Mouse (Mus musculus): Measurements from ENCODE around the gene Smco4. TPM values are rescaled to one million over a fixed set of nuclear protein-coding genes. Genes with fewer than 3 reads are reported as not detected.

Smco4 gene
- polyA plus RNA-seq, 1 experiment from 2014 or later, result 2.6 TPM

DNA sequence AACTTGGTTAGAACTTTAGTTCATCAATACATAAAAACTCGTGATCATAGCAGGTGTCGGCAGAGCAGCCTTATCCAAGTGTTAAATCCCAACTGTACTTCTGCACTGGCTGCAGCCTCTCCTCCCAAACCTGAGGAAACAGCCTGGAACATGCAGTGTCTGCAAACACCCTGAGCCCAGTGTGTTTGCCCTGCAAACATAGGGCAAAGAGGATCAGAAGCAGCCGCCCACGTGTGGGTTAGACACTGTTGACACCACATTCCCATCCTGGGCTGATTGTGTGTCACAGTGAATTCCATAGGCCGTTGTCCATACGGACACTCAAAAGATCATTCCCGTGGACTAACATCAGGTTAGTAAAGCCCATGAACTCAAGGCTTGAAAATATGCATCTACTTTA lies 69.1 kb downstream of the Smco4 start:
- WGBS, result 91% methylated on average over 7 of the region's 7 CpGs
- Histone ChIP-seq H3K4me3 (no peak overlapping the region), H3K27ac (no peak overlapping the region), H3K27me3 (ENCODE audit: insufficient read depth, poor library complexity, severe bottlenecking) (no peaks in the 10 kb centered on the region), H3K36me3 (no peaks in the 10 kb centered on the region), H3K9me3 (no peaks in the 10 kb centered on the region), H3K4me1 (replicated peaks) (no peaks in the 10 kb centered on the region)
- no peak for DNase-seq (ENCODE audit: low spot score)

DNA sequence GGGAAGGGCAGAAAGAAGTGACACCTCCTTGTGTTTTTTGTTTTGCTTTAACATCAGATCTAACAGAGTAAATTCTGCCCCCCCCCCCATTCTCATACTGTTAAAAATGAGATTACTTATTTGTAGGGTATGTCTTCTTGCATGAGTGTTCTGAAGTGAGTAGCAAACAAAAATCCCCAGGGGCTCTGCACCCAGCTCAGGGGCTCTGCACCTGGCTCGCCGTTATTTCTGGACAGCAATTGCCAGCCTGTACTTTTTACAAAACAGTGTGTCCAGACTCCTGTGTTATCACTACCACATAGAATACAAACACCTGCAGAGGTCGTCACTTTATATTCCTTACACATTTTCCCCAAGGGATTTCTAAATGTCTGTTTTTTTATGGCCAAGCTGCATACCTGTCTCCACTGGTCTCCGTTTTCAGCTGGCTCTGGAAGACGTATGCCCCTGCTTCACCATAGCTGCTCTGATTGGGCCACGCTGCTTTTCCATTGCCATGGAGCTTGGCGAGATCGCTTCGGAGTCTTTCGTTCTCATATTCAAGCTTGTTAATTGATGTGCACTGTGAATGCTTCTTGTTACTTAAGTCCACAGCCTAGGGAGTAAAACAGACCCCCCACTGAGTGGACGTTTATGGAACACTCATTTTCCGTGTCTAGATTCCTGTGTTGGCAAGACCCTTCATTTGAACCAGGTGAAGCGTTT lies 81.7 kb downstream of the Smco4 start:
- Histone ChIP-seq H3K27ac (no peak overlapping the region), H3K36me3 (no peaks in the 10 kb centered on the region), H3K4me1 (replicated peaks) (no peaks in the 10 kb centered on the region), H3K4me3 (no peak overlapping the region), H3K27me3 (ENCODE audit: insufficient read depth, poor library complexity, severe bottlenecking) (no peaks in the 10 kb centered on the region), H3K9me3 (no peaks in the 10 kb centered on the region)
- DNase-seq (ENCODE audit: low spot score), result no peak
- WGBS, result 78% methylated on average over 13 of the region's 13 CpGs

DNA sequence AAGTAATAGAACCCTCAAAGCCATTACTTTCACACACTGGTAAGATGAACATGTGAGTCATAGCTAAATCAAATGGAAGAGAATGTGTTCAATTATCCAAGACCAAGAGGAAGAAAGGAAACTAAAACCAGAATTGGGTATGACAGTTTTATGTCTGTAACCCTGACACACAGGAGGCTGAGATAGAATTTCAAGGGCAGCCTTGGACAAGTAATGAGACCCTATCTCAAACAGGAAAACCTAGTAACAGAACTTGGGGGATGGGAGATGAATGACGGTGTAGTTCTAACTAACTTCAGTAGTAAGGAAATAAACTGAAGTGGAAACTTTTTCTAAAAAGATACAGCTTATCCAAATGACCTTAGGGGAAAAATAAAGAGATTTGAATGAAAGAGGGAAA lies 85.2 kb downstream of the Smco4 start:
- 82% methylated on average over 1 of the region's 1 CpGs for WGBS
- no peak overlapping the region for H3K27ac ChIP-seq
- H3K27me3 ChIP-seq (ENCODE audit: insufficient read depth, poor library complexity, severe bottlenecking), result no peaks in the 10 kb centered on the region
- H3K4me3 ChIP-seq, result no peak overlapping the region
- no peaks in the 10 kb centered on the region for H3K4me1 ChIP-seq (replicated peaks)
- no peaks in the 10 kb centered on the region for H3K36me3 ChIP-seq
- H3K9me3 ChIP-seq, result no peaks in the 10 kb centered on the region
- DNase-seq (ENCODE audit: low spot score), result no peak

DNA sequence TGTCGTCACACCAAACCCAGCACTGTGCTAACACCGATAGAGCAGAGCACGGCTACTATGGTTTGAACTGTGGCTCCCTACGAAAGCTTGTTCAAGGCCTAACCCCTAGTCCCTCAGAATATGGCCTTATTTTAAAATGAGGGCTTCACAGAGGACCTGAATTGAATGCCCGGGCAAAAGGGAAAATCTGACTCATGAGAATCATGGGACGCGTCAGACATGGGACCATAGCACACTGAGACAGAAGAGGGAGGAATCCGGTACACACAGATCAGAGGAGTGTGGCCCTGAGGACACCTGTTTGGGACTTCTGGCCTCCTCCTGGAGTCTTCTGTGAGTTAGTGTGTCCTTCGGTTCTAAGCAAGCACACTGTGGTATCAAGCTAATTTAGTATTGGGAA lies 85.7 kb downstream of the Smco4 start:
- H3K4me3 ChIP-seq, result no peak overlapping the region
- no peak overlapping the region for H3K27ac ChIP-seq
- no peak for DNase-seq (ENCODE audit: low spot score)
- WGBS, result 93% methylated on average over 9 of the region's 9 CpGs
- no peaks in the 10 kb centered on the region for H3K36me3 ChIP-seq
- H3K9me3 ChIP-seq, result no peaks in the 10 kb centered on the region
- H3K27me3 ChIP-seq (ENCODE audit: insufficient read depth, poor library complexity, severe bottlenecking), result no peaks in the 10 kb centered on the region
- no peaks in the 10 kb centered on the region for H3K4me1 ChIP-seq (replicated peaks)

DNA sequence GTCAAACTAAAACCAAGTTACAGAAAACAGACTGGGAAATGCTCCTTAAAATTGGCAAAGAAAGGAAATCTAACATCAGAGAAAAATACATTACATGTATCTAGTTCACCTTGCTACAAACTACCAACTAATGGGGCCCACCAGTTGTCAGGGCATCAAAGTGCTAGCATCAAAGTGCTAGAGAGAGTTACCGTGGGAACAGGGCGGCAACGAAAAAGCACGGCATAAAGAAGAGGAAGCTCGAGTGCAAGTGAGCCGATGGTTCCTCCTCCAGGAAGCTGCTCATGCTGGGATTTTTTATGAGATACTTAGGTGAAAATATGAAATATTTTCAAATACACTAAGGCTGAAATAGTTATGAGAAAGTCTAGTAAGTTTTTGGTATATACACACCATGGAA lies 86.9 kb downstream of the Smco4 start:
- Histone ChIP-seq H3K4me1 (replicated peaks) (no peaks in the 10 kb centered on the region), H3K4me3 (no peak overlapping the region), H3K36me3 (no peaks in the 10 kb centered on the region), H3K9me3 (no peaks in the 10 kb centered on the region), H3K27me3 (ENCODE audit: insufficient read depth, poor library complexity, severe bottlenecking) (no peaks in the 10 kb centered on the region), H3K27ac (no peak overlapping the region)
- no peak for DNase-seq (ENCODE audit: low spot score)
- 65% methylated on average over 6 of the region's 6 CpGs for WGBS

DNA sequence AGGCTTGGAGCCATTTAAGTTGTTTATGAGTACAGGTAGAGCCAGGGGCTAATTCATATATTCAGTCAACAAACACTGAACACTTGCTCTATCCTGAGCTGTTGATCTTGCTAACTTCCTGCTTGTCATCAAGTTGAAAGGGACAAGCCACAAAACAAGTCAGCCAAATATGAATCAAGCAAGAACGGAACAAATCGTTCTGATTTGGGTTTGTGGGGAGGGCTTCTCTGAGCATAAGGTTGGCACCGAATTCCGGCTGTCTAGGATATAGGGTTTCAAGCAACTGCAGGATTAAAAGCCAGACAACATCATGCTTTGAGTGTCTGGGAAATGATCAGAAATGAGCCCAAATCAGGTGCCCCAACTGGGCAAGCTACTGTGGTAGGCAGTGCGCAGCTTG lies 88.8 kb downstream of the Smco4 start:
- no peak for DNase-seq (ENCODE audit: low spot score)

DNA sequence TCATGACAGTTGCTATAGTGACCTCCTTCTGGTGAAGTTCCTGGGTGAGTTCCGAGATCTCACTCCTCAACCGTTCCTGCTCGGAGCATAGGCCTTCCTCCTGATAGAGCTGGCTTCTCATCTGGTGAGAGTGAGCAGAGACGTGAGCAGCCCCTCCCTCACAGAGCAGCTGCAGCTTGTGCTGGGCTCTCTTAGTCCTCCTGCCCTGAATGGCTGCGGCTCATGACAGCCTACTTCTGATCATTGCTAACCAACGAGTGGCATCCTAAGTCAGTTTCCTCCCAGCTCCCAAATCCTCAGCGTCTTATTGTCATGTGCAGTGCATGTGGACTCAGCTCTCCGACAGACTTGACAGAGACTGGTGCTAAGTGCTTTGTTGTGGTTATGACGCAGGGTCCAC lies 91.0 kb downstream of the Smco4 start:
- H3K9me3 ChIP-seq, result no peaks in the 10 kb centered on the region
- H3K36me3 ChIP-seq, result no peaks in the 10 kb centered on the region
- no peak overlapping the region for H3K4me3 ChIP-seq
- DNase-seq (ENCODE audit: low spot score), result no peak
- no peaks in the 10 kb centered on the region for H3K4me1 ChIP-seq (replicated peaks)
- 89% methylated on average over 9 of the region's 9 CpGs for WGBS
- H3K27ac ChIP-seq, result no peak overlapping the region
- no peaks in the 10 kb centered on the region for H3K27me3 ChIP-seq (ENCODE audit: insufficient read depth, poor library complexity, severe bottlenecking)

More for the DNA sequence above, 88.8 kb downstream of the Smco4 start:
- WGBS, result 96% methylated on average over 5 of the region's 5 CpGs
- no peaks in the 10 kb centered on the region for H3K36me3 ChIP-seq
- no peaks in the 10 kb centered on the region for H3K27me3 ChIP-seq (ENCODE audit: insufficient read depth, poor library complexity, severe bottlenecking)
- no peak overlapping the region for H3K27ac ChIP-seq
- no peaks in the 10 kb centered on the region for H3K9me3 ChIP-seq
- no peak overlapping the region for H3K4me3 ChIP-seq
- no peaks in the 10 kb centered on the region for H3K4me1 ChIP-seq (replicated peaks)

DNA sequence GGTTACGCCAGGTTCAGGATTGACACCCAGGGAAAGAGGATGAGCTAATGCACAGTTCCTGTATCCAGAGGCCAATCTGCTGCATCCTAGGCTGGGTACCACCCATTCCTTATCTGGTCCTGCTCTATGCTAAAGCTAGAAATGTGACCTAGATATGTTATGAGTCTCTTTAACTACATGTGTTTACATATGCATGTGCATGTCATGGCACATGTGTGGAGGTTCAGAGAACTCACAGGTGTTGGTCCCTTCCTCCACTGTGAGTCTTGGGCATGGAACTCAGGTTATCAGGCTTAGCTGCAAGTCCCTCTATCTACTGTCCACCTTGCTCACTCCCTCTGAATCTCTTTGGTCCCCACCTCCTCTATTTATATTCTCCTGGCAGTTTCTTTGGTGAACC lies 92.7 kb downstream of the Smco4 start:
- 98% methylated on average over 1 of the region's 1 CpGs for WGBS
- no peak for DNase-seq (ENCODE audit: low spot score)
- no peaks in the 10 kb centered on the region for H3K36me3 ChIP-seq

DNA sequence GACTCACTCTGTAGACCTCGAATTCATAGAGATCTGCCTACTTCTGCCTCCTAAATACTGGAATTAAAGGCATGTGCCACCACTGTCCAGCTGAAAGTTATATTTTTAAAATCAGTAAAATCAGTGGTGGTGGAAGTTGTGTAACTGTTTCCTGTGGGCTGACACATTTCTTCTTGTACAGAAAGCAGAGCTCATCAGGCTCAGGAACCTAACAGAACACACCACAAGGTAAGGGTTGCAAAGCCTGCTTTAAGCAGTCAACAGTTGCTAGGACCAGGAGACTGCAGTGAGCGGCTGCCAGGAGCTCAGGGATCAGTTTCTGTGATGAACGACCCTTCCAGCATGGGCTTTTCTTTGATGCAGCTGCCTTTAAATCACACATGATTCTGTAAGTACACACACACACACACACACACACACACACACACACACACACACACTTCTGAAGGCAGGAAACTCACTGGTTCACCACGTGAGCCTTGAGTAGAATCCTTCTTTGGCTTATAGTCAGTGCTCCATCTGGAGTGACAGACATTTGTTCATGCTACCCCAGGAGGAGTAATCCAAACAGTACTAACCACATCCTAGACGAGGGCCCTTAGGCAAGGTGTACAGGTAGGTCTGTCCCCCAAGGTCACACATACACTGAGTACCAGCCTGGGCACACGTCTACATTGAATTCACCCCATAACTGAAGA lies 94.1 kb downstream of the Smco4 start:
- H3K4me3 ChIP-seq, result no peak overlapping the region
- WGBS, result 80% methylated on average over 6 of the region's 6 CpGs
- no peak overlapping the region for H3K27ac ChIP-seq
- H3K36me3 ChIP-seq, result no peaks in the 10 kb centered on the region
- H3K4me1 ChIP-seq (replicated peaks), result no peaks in the 10 kb centered on the region
- no peaks in the 10 kb centered on the region for H3K27me3 ChIP-seq (ENCODE audit: insufficient read depth, poor library complexity, severe bottlenecking)
- no peak for DNase-seq (ENCODE audit: low spot score)
- H3K9me3 ChIP-seq, result no peaks in the 10 kb centered on the region

More for the DNA sequence above, 92.7 kb downstream of the Smco4 start:
- Histone ChIP-seq H3K9me3 (no peaks in the 10 kb centered on the region), H3K27ac (no peak overlapping the region), H3K4me1 (replicated peaks) (no peaks in the 10 kb centered on the region), H3K27me3 (ENCODE audit: insufficient read depth, poor library complexity, severe bottlenecking) (no peaks in the 10 kb centered on the region), H3K4me3 (no peak overlapping the region)

DNA sequence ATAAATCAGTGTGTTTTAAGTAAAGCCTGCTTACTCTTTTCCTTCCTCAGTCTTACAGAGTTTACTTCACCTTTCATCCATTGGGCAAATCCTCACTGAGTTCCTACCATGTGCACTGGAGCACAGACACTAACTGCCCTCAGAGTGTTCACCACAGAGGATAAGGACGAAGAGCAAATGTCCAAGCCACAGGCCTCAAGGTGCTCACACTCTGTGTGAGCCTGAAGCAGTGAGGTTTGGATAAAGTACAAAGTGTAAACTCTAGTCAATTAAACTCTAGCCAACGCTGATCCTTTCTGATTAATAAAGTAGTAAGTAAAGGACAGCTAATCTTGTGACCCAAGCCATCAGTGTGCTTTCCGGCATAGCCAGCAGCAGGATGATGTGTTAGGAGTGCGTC lies 100.9 kb downstream of the Smco4 start:
- no peaks in the 10 kb centered on the region for H3K27me3 ChIP-seq (ENCODE audit: insufficient read depth, poor library complexity, severe bottlenecking)
- no peak for DNase-seq (ENCODE audit: low spot score)
- no peak overlapping the region for H3K27ac ChIP-seq
- WGBS, result 91% methylated on average over 4 of the region's 4 CpGs
- H3K4me1 ChIP-seq (replicated peaks), result no peaks in the 10 kb centered on the region
- no peak overlapping the region for H3K4me3 ChIP-seq
- H3K9me3 ChIP-seq, result 0 out of 2 replicates have a peak, but pooled peaks cover 2% of the 10 kb centered on the region
- no peaks in the 10 kb centered on the region for H3K36me3 ChIP-seq

Other genes starting within 250 kb of the Smco4 start
- 37.6 and 42.4 TPM in 2 replicates for gene Med17, start 213.5 kb upstream of the Smco4 start, polyA plus RNA-seq (2016; fragmentation: Nextera tagmentation; extraction: Ambion mirVana)
- 53.6 and 83.4 TPM in 2 replicates for gene Taf1d, start 187.2 kb upstream of the Smco4 start, polyA plus RNA-seq (2016; fragmentation: Nextera tagmentation; extraction: Ambion mirVana)
- gene 4931406C07Rik, start 187.0 kb upstream of the Smco4 start, polyA plus RNA-seq (2016; fragmentation: Nextera tagmentation; extraction: Ambion mirVana), result 5.5 and 5.6 TPM in 2 replicates
- gene Cep295, start 135.6 kb upstream of the Smco4 start, polyA plus RNA-seq (2016; fragmentation: Nextera tagmentation; extraction: Ambion mirVana), result 16.9 and 22.5 TPM in 2 replicates
- gene Deup1, start 134.5 kb downstream of the Smco4 start, polyA plus RNA-seq (2016; fragmentation: Nextera tagmentation; extraction: Ambion mirVana), result 4.2 and 5.8 TPM in 2 replicates
- 11.3 and 12.4 TPM in 2 replicates for gene Slc36a4, start 216.3 kb downstream of the Smco4 start, polyA plus RNA-seq (2016; fragmentation: Nextera tagmentation; extraction: Ambion mirVana)

All from hindbrain, embryonic 10.5 days (tissue).